Mouse (Mus musculus) lung, embryonic 14.5 days (tissue): ENCODE results near the gene Ppan. TPM values are rescaled to one million over a fixed set of nuclear protein-coding genes. Genes with fewer than 3 reads are reported as not detected.

Experiments
- ATAC-seq: fragments of 200-750 bp; cut with Nextera tagmentation; 2 replicates; pipeline ENCODE4 v1.8.0; 2017; ENCODE audit warnings: mild to moderate bottlenecking, moderate TSS enrichment, moderate library complexity; ENCODE audit not compliant: insufficient read depth
- DNase-seq: peaks from one replicate; pipeline ENCODE4 v3.0.0-alpha.2; 2015
- H3K27ac ChIP-seq: fragments of 300-500 bp; sonication (generic); 2 replicates; pipeline ENCODE4 v1.5.1; 2014; ENCODE audit warnings: low read depth, mild to moderate bottlenecking, moderate library complexity
- H3K27me3 ChIP-seq: fragments of 300-500 bp; sonication (generic); 2 replicates; pipeline ENCODE4 v1.6.1; 2014; ENCODE audit warnings: low read length, control low read depth; ENCODE audit not compliant: insufficient read depth
- H3K36me3 ChIP-seq: fragments of 300-500 bp; sonication (generic); 2 replicates; pipeline ENCODE4 v1.6.1; 2014; ENCODE audit warnings: control low read depth; ENCODE audit not compliant: insufficient read depth
- H3K4me1 ChIP-seq: fragments of 300-500 bp; sonication (generic); 2 replicates; pipeline ENCODE4 v1.6.1; 2014; ENCODE audit warnings: antibody characterized with exemption, control low read depth; ENCODE audit not compliant: insufficient read depth
- H3K4me2 ChIP-seq: fragments of 300-500 bp; sonication (generic); 2 replicates; pipeline ENCODE4 v1.6.1; 2014; ENCODE audit warnings: mild to moderate bottlenecking
- H3K4me3 ChIP-seq: fragments of 300-500 bp; sonication (generic); 2 replicates; pipeline ENCODE4 v1.5.1; 2014; ENCODE audit warnings: low read depth, low read length
- H3K9ac ChIP-seq: fragments of 300-500 bp; sonication (generic); 2 replicates; pipeline ENCODE4 v1.6.1; 2014
- H3K9me3 ChIP-seq: fragments of 300-500 bp; sonication (generic); 2 replicates; pipeline ENCODE4 v1.6.1; 2016; ENCODE audit warnings: low read depth, low read length, control low read depth
- CTCF ChIP-seq: IDR thresholded peaks from 2 replicates; pipeline ENCODE4 v1.5.1; 2016; ENCODE audit warnings: antibody characterized with exemption, low read depth
- WGBS: fragments of 180-500 bp; shearing (Covaris S2); extraction: QIAGEN DNeasy Blood & Tissue Kit; methylation state at CpG from one replicate; pipeline ENCODE4 v1.1.7; 2014; 5-methylcytosine and 5-hydroxymethylcytosine counted together
- polyA plus RNA-seq: library from polyadenylated mRNA; unstranded; fragments of >200 nt; fragmentation: Nextera tagmentation; extraction: Ambion mirVana; gene quantifications from 2 replicates; pipeline ENCODE4 v1.2.1, GENCODE M21; 2014

The Ppan gene
- polyA plus RNA-seq = 77.3 and 83.6 TPM in 2 replicates

GRCm38 (mm10) chr9:20887704-20888385, at the start of gene Ppan:
Gene Ppan, plus strand, starts transcription at chr9:20888175.
- Histone ChIP-seq H3K4me3 (peak within 1 kb of the TSS; percentile 98), H3K36me3 (peaks cover 35% of the 10 kb centered on the region), H3K27me3 (no peaks in the 10 kb centered on the region), H3K4me1 (no peaks in the 10 kb centered on the region), H3K27ac (peak within 1 kb of the TSS; percentile 97), H3K9ac (peak within 1 kb of the TSS; percentile 90), H3K4me2 (peak within 1 kb of the TSS; percentile 64), H3K9me3 (no peaks in the 10 kb centered on the region)
- DNase-seq = peak; percentile 99
- peak; percentile 97 for ATAC-seq
- 0 out of 2 replicates have a peak, but pooled peaks have one; percentile 14 for TF ChIP-seq CTCF
- 0% methylated on average over 43 of the region's 43 CpGs for WGBS

- H3K4me2 ChIP-seq = no peak overlapping the region
Observed at GRCm38 (mm10) chr9:20838931-20839330, 49.0 kb upstream of the Ppan start.

GRCm38 (mm10) chr9:20842211-20842610, 45.8 kb upstream of the Ppan start:
- Histone ChIP-seq H3K4me2 (no peak overlapping the region), H3K9ac (no peak overlapping the region), H3K9me3 (no peaks in the 10 kb centered on the region), H3K27ac (no peak overlapping the region), H3K4me3 (no peak overlapping the region), H3K27me3 (no peaks in the 10 kb centered on the region), H3K4me1 (no peaks in the 10 kb centered on the region), H3K36me3 (no peaks in the 10 kb centered on the region)
- DNase-seq = no peak
- no peak for ATAC-seq
- whole genome bisulfite sequencing = 41% methylated on average over 4 of the region's 4 CpGs
- no peak for TF ChIP-seq CTCF

More at GRCm38 (mm10) chr9:20838931-20839330, 49.0 kb upstream of the Ppan start:
- Histone ChIP-seq H3K27ac (no peak overlapping the region), H3K4me1 (no peaks in the 10 kb centered on the region), H3K27me3 (no peaks in the 10 kb centered on the region), H3K36me3 (no peaks in the 10 kb centered on the region), H3K9me3 (no peaks in the 10 kb centered on the region), H3K4me3 (no peak overlapping the region), H3K9ac (no peak overlapping the region)
- TF ChIP-seq CTCF = no peak
- WGBS = 45% methylated on average over 6 of the region's 6 CpGs
- DNase-seq (no peak), ATAC-seq (no peak)

- Histone ChIP-seq H3K4me1 (no peaks in the 10 kb centered on the region), H3K4me3 (no peak overlapping the region), H3K36me3 (no peaks in the 10 kb centered on the region), H3K9me3 (no peaks in the 10 kb centered on the region), H3K27me3 (no peaks in the 10 kb centered on the region), H3K4me2 (no peak overlapping the region), H3K9ac (no peak overlapping the region), H3K27ac (no peak overlapping the region)
- WGBS = 25% methylated on average over 2 of the region's 2 CpGs
- peak; percentile 62 for TF ChIP-seq CTCF
- ATAC-seq (no peak), DNase-seq (peak; percentile 49)
Observed at GRCm38 (mm10) chr9:20842670-20843069, 45.3 kb upstream of the Ppan start.

GRCm38 (mm10) chr9:20850179-20850578, 37.8 kb upstream of the Ppan start:
- Histone ChIP-seq H3K27me3 (no peaks in the 10 kb centered on the region), H3K4me2 (no peak overlapping the region), H3K4me1 (no peaks in the 10 kb centered on the region), H3K9me3 (no peaks in the 10 kb centered on the region), H3K9ac (no peak overlapping the region), H3K4me3 (no peak overlapping the region), H3K27ac (no peak overlapping the region), H3K36me3 (no peaks in the 10 kb centered on the region)
- WGBS = 81% methylated on average over 2 of the region's 2 CpGs
- ATAC-seq (no peak), DNase-seq (no peak)
- no peak for TF ChIP-seq CTCF

- Histone ChIP-seq H3K4me3 (no peak overlapping the region), H3K4me2 (no peak overlapping the region), H3K9me3 (no peaks in the 10 kb centered on the region), H3K27me3 (no peaks in the 10 kb centered on the region), H3K4me1 (no peaks in the 10 kb centered on the region), H3K27ac (no peak overlapping the region), H3K9ac (no peak overlapping the region), H3K36me3 (no peaks in the 10 kb centered on the region)
- ATAC-seq (0 out of 2 replicates have a peak, but pooled peaks have one; percentile 28), DNase-seq (peak; percentile 88)
- TF ChIP-seq CTCF = no peak
- 11% methylated on average over 6 of the region's 6 CpGs for WGBS
Observed at GRCm38 (mm10) chr9:20857131-20857530, 30.8 kb upstream of the Ppan start.

- no peaks in the 10 kb centered on the region for H3K36me3 ChIP-seq
- no peaks in the 10 kb centered on the region for H3K4me1 ChIP-seq
- H3K9ac ChIP-seq = no peak overlapping the region
- DNase-seq (no peak), ATAC-seq (no peak)
- H3K27me3 ChIP-seq = no peaks in the 10 kb centered on the region
- no peak for TF ChIP-seq CTCF
- H3K4me2 ChIP-seq = no peak overlapping the region
- WGBS = 44% methylated on average over 6 of the region's 6 CpGs
- no peak overlapping the region for H3K4me3 ChIP-seq
- H3K9me3 ChIP-seq = no peaks in the 10 kb centered on the region
- no peak overlapping the region for H3K27ac ChIP-seq
Observed at GRCm38 (mm10) chr9:20859926-20860325, 28.0 kb upstream of the Ppan start.
